Mouse (Mus musculus) lung, adult 2 months (tissue): ENCODE measurements around the gene Capn8. TPM values are rescaled to one million over a fixed set of nuclear protein-coding genes. Genes with fewer than 3 reads are reported as not detected.
"Not testable (repeated sequence)": the region's sequence is repeated elsewhere in the genome, so short reads cannot be mapped to it uniquely, and the experiment has no call there.

ENCODE experiments used
- DNase-seq: peaks from one replicate; pipeline ENCODE4 v3.0.0; 2022
- H3K4me1 ChIP-seq: fragments of 200-500 bp; 2 replicates; pipeline ENCODE4 v1.6.1; 2011; ENCODE audit warnings: low read length; ENCODE audit not compliant: control insufficient read depth, insufficient read depth
- H3K4me3 ChIP-seq: fragments of 200-500 bp; replicated peaks from 2 replicates; pipeline ENCODE3; 2011; ENCODE audit warnings: low read depth, mild to moderate bottlenecking, control low read depth, low read length; ENCODE audit errors: extremely low read depth
- CTCF ChIP-seq: fragments of 200-500 bp; IDR thresholded peaks from 2 replicates; pipeline ENCODE4 v1.5.1; 2011; ENCODE audit warnings: mild to moderate bottlenecking, low read length, control low read depth; ENCODE audit not compliant: insufficient read depth
- POLR2A ChIP-seq: fragments of 200-500 bp; IDR thresholded peaks from 2 replicates; pipeline ENCODE4 v1.6.1; 2011; ENCODE audit warnings: low read depth, mild to moderate bottlenecking, control low read depth, low read length, borderline replicate concordance; ENCODE audit errors: extremely low read depth
- WGBS: fragments of 180-500 bp; shearing (Covaris S2); methylation state at CpG from one replicate; pipeline ENCODE4 v1.1.7; 2018; 5-methylcytosine and 5-hydroxymethylcytosine counted together
- polyA plus RNA-seq: library from polyadenylated mRNA; depleted of rRNA; stranded (reverse); fragments of >200 nt; gene quantifications from 2 replicates; pipeline ENCODE4 v1.2.3, GENCODE M21; 2012

Capn8 gene
- polyA plus RNA-seq, 1 experiment = 0.26 TPM

DNA sequence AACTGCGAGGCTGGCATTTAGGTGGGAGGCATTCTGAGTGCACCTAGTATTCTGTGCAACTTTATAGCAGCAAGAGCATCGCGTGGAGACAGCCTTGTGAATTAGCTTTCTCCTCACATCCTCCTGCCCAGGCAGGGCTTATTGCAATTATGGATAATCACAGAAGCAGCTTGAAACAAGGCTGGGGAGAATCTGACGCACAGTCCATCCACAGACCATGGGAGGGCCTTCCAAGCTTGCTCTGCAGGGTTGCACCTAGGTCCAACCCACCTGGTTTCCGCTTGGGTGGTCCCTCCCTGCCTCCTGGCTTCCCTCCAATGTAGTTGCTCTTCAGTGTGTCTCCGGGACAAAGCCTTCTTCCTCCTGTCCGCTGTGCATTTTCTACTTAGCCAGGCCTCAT is 74.2 kb downstream of the Capn8 start:
- TF ChIP-seq POLR2A (no peak), CTCF (no peak)
- 65% methylated on average over 7 of the region's 7 CpGs for WGBS
- no peak for DNase-seq
- H3K4me3 ChIP-seq = no peak overlapping the region
- H3K4me1 ChIP-seq = no peaks in the 10 kb centered on the region

DNA sequence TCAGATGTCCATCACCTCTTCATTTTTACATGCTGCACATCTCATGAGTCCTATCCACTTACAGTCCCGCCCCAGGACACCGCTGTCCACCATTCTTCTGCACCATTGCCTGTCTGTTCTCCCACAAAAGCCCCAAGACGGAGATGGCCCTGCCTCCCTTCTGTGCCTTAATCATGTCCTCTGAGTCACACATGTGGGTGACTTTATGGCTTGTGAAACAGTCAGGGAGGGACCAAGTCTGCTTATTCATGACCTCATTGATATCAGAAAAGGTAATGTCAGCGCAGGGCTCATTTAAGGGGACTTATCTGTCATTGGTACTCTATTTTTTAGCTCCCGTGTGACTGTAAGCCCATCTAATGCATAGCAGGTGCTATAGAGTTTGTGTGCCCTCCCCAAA is 74.6 kb downstream of the Capn8 start:
- DNase-seq = no peak
- Histone ChIP-seq H3K4me1 (no peaks in the 10 kb centered on the region), H3K4me3 (no peak overlapping the region)
- no peak for TF ChIP-seq CTCF
- 92% methylated on average over 5 of the region's 5 CpGs for WGBS

- 68% methylated on average over 4 of the region's 4 CpGs for WGBS
- TF ChIP-seq CTCF (no peak), POLR2A (no peak)
- H3K4me3 ChIP-seq = no peak overlapping the region
- DNase-seq = no peak
- no peaks in the 10 kb centered on the region for H3K4me1 ChIP-seq
Measured at GRCm38 (mm10) chr1:182640094-182640493, 75.3 kb downstream of the Capn8 start.

- Histone ChIP-seq H3K4me1 (no peaks in the 10 kb centered on the region), H3K4me3 (no peak overlapping the region)
- no peak for DNase-seq
- TF ChIP-seq CTCF = no peak
- TF ChIP-seq POLR2A = no peak
- 79% methylated on average over 2 of the region's 2 CpGs for WGBS
Measured at GRCm38 (mm10) chr1:182642779-182643178, 78.0 kb downstream of the Capn8 start.

GRCm38 (mm10) chr1:182644418-182644817 is 79.6 kb downstream of the Capn8 start:
- not testable (repeated sequence) for H3K4me1 ChIP-seq, DNase-seq, H3K4me3 ChIP-seq
- WGBS = 96% methylated on average over 8 of the region's 8 CpGs

DNA sequence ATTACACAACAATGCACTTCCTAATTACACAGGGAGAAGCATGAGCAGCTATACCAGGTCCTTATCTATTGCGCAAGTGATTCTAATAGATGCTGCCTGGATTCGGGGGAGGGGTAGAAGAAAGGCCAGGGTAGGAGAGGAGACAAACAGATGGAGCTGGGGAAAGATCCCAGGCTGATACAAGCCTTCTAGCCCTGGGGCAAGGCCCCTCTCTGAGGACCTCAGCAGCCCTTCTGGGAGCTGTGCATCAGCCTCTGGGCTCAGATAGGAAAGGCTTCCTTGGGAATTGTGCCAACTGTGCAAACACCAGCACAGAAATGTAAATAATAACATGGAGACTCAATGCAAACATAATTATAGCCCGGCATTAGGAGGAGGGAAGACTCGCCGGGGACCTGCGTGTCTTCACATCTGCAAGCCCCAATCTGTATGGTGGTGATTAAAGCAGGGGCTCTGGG is 80.4 kb downstream of the Capn8 start:
- H3K4me3 ChIP-seq = no peak overlapping the region
- H3K4me1 ChIP-seq = no peaks in the 10 kb centered on the region
- TF ChIP-seq CTCF (no peak), POLR2A (no peak)
- 44% methylated on average over 6 of the region's 6 CpGs for WGBS
- DNase-seq = no peak

- Histone ChIP-seq H3K4me3 (no peak overlapping the region), H3K4me1 (no peaks in the 10 kb centered on the region)
- no peak for DNase-seq
- WGBS = 70% methylated on average over 3 of the region's 3 CpGs
- TF ChIP-seq CTCF = no peak
Measured at GRCm38 (mm10) chr1:182646796-182647195, 82.0 kb downstream of the Capn8 start.

- peaks cover 6% of the 10 kb centered on the region for H3K4me1 ChIP-seq
- WGBS = 24% methylated on average over 6 of the region's 6 CpGs
- TF ChIP-seq CTCF (peak; percentile 64), POLR2A (no peak)
Measured at GRCm38 (mm10) chr1:182657760-182658159, 93.0 kb downstream of the Capn8 start.

DNA sequence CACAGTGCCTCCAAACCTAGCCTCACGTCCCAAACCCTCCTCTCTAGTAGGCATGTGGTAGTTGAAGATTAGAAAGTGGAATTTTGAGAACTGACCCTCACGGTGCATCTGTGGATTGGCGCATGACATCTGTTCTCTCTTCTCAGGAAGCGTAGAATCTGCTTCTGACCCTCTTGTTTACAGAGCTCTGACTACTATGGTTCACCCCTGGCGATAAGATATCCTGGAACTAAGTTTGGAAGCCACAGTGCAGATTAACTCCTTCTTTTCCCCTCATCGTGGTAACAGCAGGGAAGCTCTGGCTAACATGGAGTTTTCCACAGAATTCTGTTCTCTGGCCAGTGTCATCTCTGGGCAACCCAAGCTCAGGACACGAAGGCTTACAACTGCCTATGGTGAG is 95.6 kb downstream of the Capn8 start:
- 52% methylated on average over 7 of the region's 7 CpGs for WGBS
- DNase-seq = no peak
- no peak for TF ChIP-seq CTCF
- TF ChIP-seq POLR2A = no peak
- Histone ChIP-seq H3K4me1 (peaks cover 10% of the 10 kb centered on the region), H3K4me3 (no peak overlapping the region)

More at GRCm38 (mm10) chr1:182657760-182658159, 93.0 kb downstream of the Capn8 start:
- peak; percentile 71 for DNase-seq
- no peak overlapping the region for H3K4me3 ChIP-seq

- TF ChIP-seq POLR2A = no peak
- no peak for TF ChIP-seq CTCF
- DNase-seq = no peak
- H3K4me3 ChIP-seq = no peak overlapping the region
- WGBS = 52% methylated on average over 11 of the region's 11 CpGs
- H3K4me1 ChIP-seq = peaks cover 10% of the 10 kb centered on the region
Measured at GRCm38 (mm10) chr1:182663671-182664070, 98.9 kb downstream of the Capn8 start.

- TF ChIP-seq POLR2A (no peak), CTCF (no peak)
- Histone ChIP-seq H3K4me1 (peaks cover 12% of the 10 kb centered on the region), H3K4me3 (no peak overlapping the region)
- WGBS = 85% methylated on average over 4 of the region's 4 CpGs
- DNase-seq = no peak
Measured at GRCm38 (mm10) chr1:182664841-182665240, 100.0 kb downstream of the Capn8 start.
